Mouse (Mus musculus) intestine, embryonic 14.5 days (tissue): Measurements from ENCODE around the gene Socs2. TPM values are rescaled to one million over a fixed set of nuclear protein-coding genes. Genes with fewer than 3 reads are reported as not detected.
"Not testable (repeated sequence)": the region's sequence is repeated elsewhere in the genome, so short reads cannot be mapped to it uniquely, and the experiment has no call there.

ENCODE experiments used
- ATAC-seq: fragments of 200-750 bp; cut with Nextera tagmentation; replicated peaks from 2 replicates; pipeline ENCODE4 v1.8.0; 2017; ENCODE audit warnings: low read depth, moderate number of reproducible peaks, moderate TSS enrichment, moderate library complexity; ENCODE audit not compliant: low FRiP score, low TSS enrichment
- DNase-seq: peaks from one replicate; pipeline ENCODE4 v3.0.0-alpha.2; 2018; ENCODE audit warnings: low spot score
- H3K27ac ChIP-seq: fragments of 300-500 bp; sonication (generic); 2 replicates; pipeline ENCODE4 v1.5.1; 2014; ENCODE audit warnings: low read depth, mild to moderate bottlenecking, control low read depth
- H3K27me3 ChIP-seq: fragments of 300-500 bp; sonication (generic); replicated peaks from 2 replicates; pipeline ENCODE4 v1.6.1; 2014; ENCODE audit warnings: low read length, control low read depth; ENCODE audit not compliant: control insufficient read depth, insufficient read depth
- H3K36me3 ChIP-seq: fragments of 300-500 bp; sonication (generic); 2 replicates; pipeline ENCODE4 v1.6.1; 2014; ENCODE audit warnings: low read length, control low read depth; ENCODE audit not compliant: control insufficient read depth, insufficient read depth
- H3K4me1 ChIP-seq: fragments of 300-500 bp; sonication (generic); replicated peaks from 2 replicates; pipeline ENCODE4 v1.6.1; 2014; ENCODE audit warnings: low read length, control low read depth, mixed read lengths; ENCODE audit not compliant: control insufficient read depth, insufficient read depth
- H3K4me2 ChIP-seq: fragments of 300-500 bp; sonication (generic); 2 replicates; pipeline ENCODE4 v1.6.1; 2014; ENCODE audit warnings: low read length
- H3K4me3 ChIP-seq: fragments of 300-500 bp; sonication (generic); 2 replicates; pipeline ENCODE4 v1.5.1; 2014; ENCODE audit warnings: low read depth, low read length, control low read depth, mixed read lengths
- H3K9ac ChIP-seq: fragments of 300-500 bp; sonication (generic); 2 replicates; pipeline ENCODE4 v1.6.1; 2014; ENCODE audit warnings: mild to moderate bottlenecking, low read length
- H3K9me3 ChIP-seq: fragments of 300-500 bp; sonication (generic); 2 replicates; pipeline ENCODE4 v1.6.1; 2016; ENCODE audit warnings: low read length, control low read depth; ENCODE audit not compliant: control insufficient read depth
- WGBS: fragments of 180-500 bp; shearing (Covaris S2); extraction: QIAGEN DNeasy Blood & Tissue Kit; methylation state at CpG from one replicate; pipeline ENCODE4 v1.1.7; 2014; 5-methylcytosine and 5-hydroxymethylcytosine counted together
- polyA plus RNA-seq: library from polyadenylated mRNA; unstranded; fragments of >200 nt; fragmentation: Nextera tagmentation; extraction: Ambion mirVana; gene quantifications from 2 replicates; pipeline ENCODE4 v1.2.1, GENCODE M21; 2014

Socs2 gene
- polyA plus RNA-seq, 1 experiment from 2014 or later = 52.7 TPM

GRCm38 (mm10) chr10:95390871-95391270 lies 26.1 kb downstream of the Socs2 start:
- Histone ChIP-seq H3K9me3 (no peaks in the 10 kb centered on the region), H3K4me3 (no peak overlapping the region), H3K36me3 (no peaks in the 10 kb centered on the region), H3K27ac (no peak overlapping the region), H3K4me2 (no peak overlapping the region), H3K4me1 (0 out of 2 replicates have a peak, but pooled peaks cover 9% of the 10 kb centered on the region), H3K27me3 (no peaks in the 10 kb centered on the region), H3K9ac (no peak overlapping the region)
- ATAC-seq (no peak), DNase-seq (no peak)
- WGBS = 92% methylated on average over 9 of the region's 9 CpGs

DNA sequence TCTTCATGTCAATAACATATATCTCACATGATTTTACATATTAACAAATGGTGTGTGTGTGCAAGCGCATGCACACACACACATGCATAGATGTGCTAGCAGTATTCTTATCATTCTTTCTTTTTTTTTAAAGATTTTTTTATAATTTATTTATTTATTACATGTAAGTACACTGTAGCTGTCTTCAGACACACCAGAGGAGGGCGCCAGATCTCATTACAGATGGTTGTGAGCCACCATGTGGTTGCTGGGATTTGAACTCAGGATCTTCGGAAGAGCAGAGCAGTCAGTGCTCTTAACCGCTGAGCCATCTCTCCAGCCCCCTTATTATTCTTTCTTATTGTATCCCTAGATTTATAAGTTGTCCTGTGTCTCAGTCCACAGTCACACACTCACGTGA lies 27.2 kb downstream of the Socs2 start:
- H3K27me3 ChIP-seq, H3K9ac ChIP-seq, H3K36me3 ChIP-seq, ATAC-seq, DNase-seq, H3K9me3 ChIP-seq, H3K4me3 ChIP-seq, H3K4me1 ChIP-seq, H3K27ac ChIP-seq, H3K4me2 ChIP-seq: not testable (repeated sequence)
- 93% methylated on average over 5 of the region's 5 CpGs for WGBS

GRCm38 (mm10) chr10:95388821-95389477 lies 28.0 kb downstream of the Socs2 start:
- 67% methylated on average over 23 of the region's 23 CpGs for WGBS
- DNase-seq (no peak), ATAC-seq (no peak)
- H3K4me1 ChIP-seq = no peaks in the 10 kb centered on the region
- H3K9me3 ChIP-seq = no peaks in the 10 kb centered on the region
- H3K4me2 ChIP-seq = 0 out of 2 replicates have a peak overlapping the region, but pooled peaks have one; percentile 9
- no peak overlapping the region for H3K4me3 ChIP-seq
- no peaks in the 10 kb centered on the region for H3K36me3 ChIP-seq
- no peaks in the 10 kb centered on the region for H3K27me3 ChIP-seq
- no peak overlapping the region for H3K9ac ChIP-seq
- H3K27ac ChIP-seq = no peak overlapping the region

DNA sequence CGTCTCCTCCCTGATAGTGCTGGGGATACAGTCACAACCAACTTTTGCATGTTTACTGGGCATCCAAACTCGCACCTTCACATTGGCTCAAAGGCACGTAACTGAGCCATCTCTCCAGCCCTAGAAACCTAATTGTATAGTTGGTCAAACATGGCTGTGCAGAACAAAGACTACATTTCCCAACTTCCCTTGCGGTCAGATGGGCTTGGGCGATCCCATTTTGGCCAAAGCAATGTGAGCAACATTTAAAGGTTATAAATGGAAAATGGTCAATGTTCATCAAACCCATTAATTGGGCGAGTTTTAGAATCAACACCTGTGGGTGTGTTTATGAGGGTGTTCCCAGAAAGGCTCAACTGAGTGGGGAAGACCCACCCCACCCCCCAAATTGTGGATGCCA lies 30.5 kb downstream of the Socs2 start:
- WGBS = 91% methylated on average over 6 of the region's 6 CpGs
- no peak overlapping the region for H3K4me2 ChIP-seq
- no peak overlapping the region for H3K9ac ChIP-seq
- H3K4me3 ChIP-seq = no peak overlapping the region
- no peaks in the 10 kb centered on the region for H3K9me3 ChIP-seq
- DNase-seq (no peak), ATAC-seq (no peak)
- H3K27me3 ChIP-seq = no peaks in the 10 kb centered on the region
- H3K36me3 ChIP-seq = no peaks in the 10 kb centered on the region
- H3K27ac ChIP-seq = no peak overlapping the region
- H3K4me1 ChIP-seq = no peaks in the 10 kb centered on the region

GRCm38 (mm10) chr10:95385801-95386203 lies 31.2 kb downstream of the Socs2 start:
- no peaks in the 10 kb centered on the region for H3K4me1 ChIP-seq
- H3K27me3 ChIP-seq = no peaks in the 10 kb centered on the region
- WGBS = 84% methylated on average over 4 of the region's 4 CpGs
- H3K36me3 ChIP-seq = no peaks in the 10 kb centered on the region
- no peak for ATAC-seq
- DNase-seq = no peak
- H3K4me3 ChIP-seq = no peak overlapping the region
- H3K9me3 ChIP-seq = no peaks in the 10 kb centered on the region
- H3K9ac ChIP-seq = no peak overlapping the region
- H3K4me2 ChIP-seq = no peak overlapping the region
- no peak overlapping the region for H3K27ac ChIP-seq

GRCm38 (mm10) chr10:95385081-95385480 lies 31.9 kb downstream of the Socs2 start:
- DNase-seq = no peak
- 84% methylated on average over 1 of the region's 1 CpGs for WGBS
- no peak overlapping the region for H3K4me3 ChIP-seq
- no peak overlapping the region for H3K4me2 ChIP-seq
- H3K36me3 ChIP-seq = no peaks in the 10 kb centered on the region
- no peak overlapping the region for H3K9ac ChIP-seq
- H3K4me1 ChIP-seq = no peaks in the 10 kb centered on the region
- ATAC-seq = no peak
- H3K27ac ChIP-seq = no peak overlapping the region
- H3K9me3 ChIP-seq = no peaks in the 10 kb centered on the region
- no peaks in the 10 kb centered on the region for H3K27me3 ChIP-seq

DNA sequence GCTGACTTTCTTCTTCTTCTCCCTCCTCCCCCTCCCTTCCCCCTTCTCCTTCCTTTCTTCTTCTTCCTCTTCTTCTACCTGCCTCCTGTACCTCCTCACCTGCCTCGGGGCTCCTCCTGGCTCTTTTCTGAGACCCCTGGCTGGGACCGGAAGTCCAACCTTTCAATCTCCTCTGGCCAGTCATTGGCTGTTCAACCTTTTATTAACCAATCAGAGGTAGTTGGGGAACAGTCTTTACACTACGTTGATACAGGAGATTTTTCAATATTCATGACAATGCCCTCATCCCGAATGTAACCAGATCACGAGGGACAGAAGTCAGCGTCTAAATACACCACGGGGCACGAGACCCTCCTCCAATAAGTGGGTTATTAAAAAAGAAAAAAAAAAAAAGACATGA lies 32.5 kb downstream of the Socs2 start:
- Histone ChIP-seq H3K27me3 (no peaks in the 10 kb centered on the region), H3K4me1 (no peaks in the 10 kb centered on the region), H3K4me2 (no peak overlapping the region), H3K4me3 (no peak overlapping the region), H3K9me3 (no peaks in the 10 kb centered on the region), H3K9ac (no peak overlapping the region), H3K36me3 (no peaks in the 10 kb centered on the region), H3K27ac (no peak overlapping the region)
- DNase-seq = no peak
- 88% methylated on average over 8 of the region's 8 CpGs for WGBS
- no peak for ATAC-seq

DNA sequence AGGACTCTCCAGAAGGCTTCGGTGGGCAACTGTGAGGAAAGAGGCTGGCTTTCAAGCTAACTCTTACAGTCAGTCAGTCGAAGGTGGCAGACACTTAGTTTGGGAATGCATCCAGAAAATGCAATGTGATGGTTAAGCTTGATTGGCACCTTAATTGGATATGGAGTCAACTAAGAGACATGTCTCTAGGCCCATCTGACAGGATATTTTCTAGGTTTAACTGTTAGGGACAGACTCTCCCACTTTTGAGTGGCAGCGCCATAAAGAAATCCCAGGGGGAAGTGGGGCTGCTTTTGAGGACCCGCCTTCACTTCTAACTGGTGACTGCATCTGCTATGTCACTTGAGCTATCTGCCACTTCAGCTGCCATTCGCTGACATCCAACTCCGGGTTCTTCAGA lies 43.6 kb downstream of the Socs2 start:
- no peaks in the 10 kb centered on the region for H3K36me3 ChIP-seq
- H3K9ac ChIP-seq = no peak overlapping the region
- ATAC-seq (no peak), DNase-seq (no peak)
- no peaks in the 10 kb centered on the region for H3K9me3 ChIP-seq
- H3K27me3 ChIP-seq = no peaks in the 10 kb centered on the region
- H3K27ac ChIP-seq = no peak overlapping the region
- H3K4me2 ChIP-seq = no peak overlapping the region
- WGBS = 92% methylated on average over 6 of the region's 6 CpGs
- no peak overlapping the region for H3K4me3 ChIP-seq
- H3K4me1 ChIP-seq = no peaks in the 10 kb centered on the region

DNA sequence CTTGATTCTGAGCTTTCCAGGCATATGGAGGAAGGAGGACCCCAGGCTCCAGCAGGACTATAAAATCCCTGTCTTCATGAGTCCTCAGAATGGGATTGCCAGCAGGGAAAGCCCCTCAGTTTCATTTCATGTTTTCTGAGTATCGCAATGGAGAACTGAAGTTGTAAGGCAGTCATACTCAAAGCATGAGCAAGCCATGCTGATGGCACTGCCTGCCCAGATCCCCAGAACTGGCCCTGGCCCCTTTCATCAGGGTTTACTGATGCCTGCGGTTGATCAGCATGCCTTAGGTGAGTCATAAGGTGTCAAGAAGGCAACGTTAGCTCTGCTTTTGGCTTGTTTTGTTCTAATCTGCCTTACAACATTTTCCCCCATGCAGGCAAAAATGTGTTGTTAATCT lies 45.0 kb downstream of the Socs2 start:
- Histone ChIP-seq H3K9ac (no peak overlapping the region), H3K4me1 (no peaks in the 10 kb centered on the region), H3K4me2 (no peak overlapping the region), H3K4me3 (no peak overlapping the region), H3K9me3 (no peaks in the 10 kb centered on the region), H3K36me3 (no peaks in the 10 kb centered on the region), H3K27ac (no peak overlapping the region), H3K27me3 (no peaks in the 10 kb centered on the region)
- ATAC-seq = no peak
- DNase-seq = no peak
- WGBS = 88% methylated on average over 3 of the region's 3 CpGs
